Mouse (Mus musculus) MEL (cell line): ENCODE measurements at regions not wholly inside any gene's neighbourhood (a gene's known extent, or its start where the extent isn't known, plus 50 kb on each side); places are given as distances from the start of the nearest gene placed in this dataset.

Source experiments
- CHD2 ChIP-seq: IDR thresholded peaks from 2 replicates; pipeline ENCODE4 v1.6.1; 2011; ENCODE audit warnings: low read length, improper control_type of control experiment
- CTCF ChIP-seq, 3 experiments: IDR thresholded peaks in 2 of 3; conservative IDR thresholded peaks in 1 of 3; 2 replicates each; pipeline ENCODE4 v1.5.1; 2011 to 2012; ENCODE audit warnings: low read length in 3 of 3, low read depth in 2 of 3, mild to moderate bottlenecking in 2 of 3, improper control_type of control experiment in 1 of 3, inconsistent platforms in 1 of 3, mixed read lengths in 1 of 3, moderate library complexity in 1 of 3; ENCODE audit not compliant: control insufficient read depth in 1 of 3, insufficient read depth in 1 of 3, poor library complexity in 1 of 3, severe bottlenecking in 1 of 3
- EP300 ChIP-seq, 2 experiments: IDR thresholded peaks; 2 replicates each; pipeline ENCODE4 v1.6.1; 2011; ENCODE audit warnings: improper control_type of control experiment in 2 of 2, low read length in 2 of 2, low read depth in 1 of 2, mild to moderate bottlenecking in 1 of 2
- GATA1 ChIP-seq: IDR thresholded peaks from 2 replicates; pipeline ENCODE4 v1.6.1; 2011; ENCODE audit warnings: low read depth, low read length, improper control_type of control experiment
- MAX ChIP-seq: IDR thresholded peaks from 2 replicates; pipeline ENCODE4 v1.6.1; 2011; ENCODE audit warnings: low read length, improper control_type of control experiment
- MXI1 ChIP-seq: IDR thresholded peaks from 2 replicates; pipeline ENCODE4 v1.6.1; 2011; ENCODE audit warnings: mild to moderate bottlenecking, low read depth, low read length, improper control_type of control experiment
- NELFE ChIP-seq: IDR thresholded peaks from 2 replicates; pipeline ENCODE4 v1.6.1; 2011; ENCODE audit warnings: low read depth, low read length, improper control_type of control experiment
- NRF1 ChIP-seq: IDR thresholded peaks from 2 replicates; pipeline ENCODE4 v1.6.1; 2014; ENCODE audit warnings: low read depth, mild to moderate bottlenecking, inconsistent platforms, low read length, improper control_type of control experiment, moderate library complexity; ENCODE audit not compliant: poor library complexity, insufficient read depth, severe bottlenecking
- POLR2A ChIP-seq, 2 experiments: IDR thresholded peaks; 2 replicates each; pipeline ENCODE4 v1.6.1; 2011 to 2012; ENCODE audit warnings: low read length in 2 of 2, mild to moderate bottlenecking in 2 of 2, control low read depth in 1 of 2, improper control_type of control experiment in 1 of 2, low read depth in 1 of 2, moderate library complexity in 1 of 2; ENCODE audit not compliant: control insufficient read depth in 1 of 2, insufficient read depth in 1 of 2, poor library complexity in 1 of 2
- SIN3A ChIP-seq: IDR thresholded peaks from 2 replicates; pipeline ENCODE4 v1.6.1; 2012; ENCODE audit warnings: low read length, improper control_type of control experiment, inconsistent platforms
- ZC3H11A ChIP-seq: IDR thresholded peaks from 2 replicates; pipeline ENCODE4 v1.6.1; 2012; ENCODE audit warnings: low read depth, mild to moderate bottlenecking, inconsistent platforms, low read length, improper control_type of control experiment
- ZKSCAN1 ChIP-seq: IDR thresholded peaks from 2 replicates; pipeline ENCODE4 v1.6.1; 2012; ENCODE audit warnings: low read depth, mild to moderate bottlenecking, inconsistent platforms, low read length, improper control_type of control experiment, moderate library complexity
- ZNF384 ChIP-seq: IDR thresholded peaks from 2 replicates; pipeline ENCODE4 v1.6.1; 2012; ENCODE audit warnings: low read depth, mild to moderate bottlenecking, inconsistent platforms, low read length, improper control_type of control experiment

DNA sequence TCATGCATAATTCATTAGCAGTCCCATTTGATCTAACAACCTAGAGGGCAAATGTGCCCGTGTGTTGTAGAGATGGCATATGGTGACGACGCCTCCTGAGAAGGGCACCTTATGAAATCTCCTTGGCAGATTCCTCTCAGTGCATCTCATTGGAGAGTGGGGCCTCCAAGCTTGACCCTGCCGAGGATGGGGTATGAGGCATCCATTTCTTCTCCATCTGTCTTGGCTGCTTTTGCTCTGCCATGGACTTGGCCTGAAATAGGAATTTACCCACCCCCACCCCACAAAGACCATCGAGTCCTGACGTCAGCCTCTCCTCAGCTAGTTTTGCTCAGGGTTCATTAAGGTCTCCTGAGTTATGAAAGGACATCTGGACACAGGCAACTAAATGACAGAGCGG is 167.8 kb downstream of the Icos start:
- TF ChIP-seq GATA1: no peak
- no peak for TF ChIP-seq ZNF384
- TF ChIP-seq ZKSCAN1: no peak
- no peak for TF ChIP-seq NELFE
- TF ChIP-seq NRF1: no peak
- TF ChIP-seq CTCF (IDR thresholded peaks at IDR 0.05 in 2 of 3, conservative IDR thresholded peaks at IDR 0.05 in 1 of 3; ENCODE audit: control insufficient read depth in 1 of 3, insufficient read depth in 1 of 3, low read depth in 2 of 3, low read length in 3 of 3, poor library complexity in 1 of 3, severe bottlenecking in 1 of 3): no peak
- TF ChIP-seq MAX: no peak
- no peak for TF ChIP-seq CHD2
- TF ChIP-seq MXI1: no peak
- TF ChIP-seq POLR2A (IDR thresholded peaks at IDR 0.05; ENCODE audit: control insufficient read depth in 1 of 2, insufficient read depth in 1 of 2, low read depth in 1 of 2, low read length in 2 of 2, poor library complexity in 1 of 2): no peak
- no peak for TF ChIP-seq EP300 (IDR thresholded peaks at IDR 0.05; ENCODE audit: low read depth in 1 of 2, low read length in 2 of 2)
- no peak for TF ChIP-seq ZC3H11A
- no peak for TF ChIP-seq SIN3A
